ENCODE assay signal across 9 mouse cellular contexts in genomic region chr13:29371916-29372315, GRCm38 (mm10).
DNase-seq lines count a peak whose midpoint lies in the region; ATAC-seq lines count a peak whose summit lies in the region.
"Had no signal": no experiment of that assay in that cellular context is flagged by ENCODE, and none has a peak within 500 bp of the region (broad histone marks: within the 10 kb centered on the region; RNA-seq: fewer than 3 reads in every experiment).

No protein-coding gene starts in this region.

- DNase-seq in heart, adult 11 months = peak; percentile 93
- no peak for DNase-seq in heart, adult 8-10 months (ENCODE audit: low spot score)
- DNase-seq in cerebellum, adult 8-10 months = peak; percentile 35
- DNase-seq in T-cell, adult 2 months (ENCODE audit: low spot score) = no peak
- no peak for DNase-seq in spleen, postnatal 36 days (ENCODE audit: low spot score in 2 of 2)

- 29% methylated on average over 3 of the region's 3 CpGs for WGBS in heart, embryonic 12.5 days
- 28% methylated on average over 3 of the region's 3 CpGs for WGBS in midbrain, embryonic 12.5 days

- H3K27me3 ChIP-seq in heart, embryonic 12.5 days (replicated peaks) = no peaks in the 10 kb centered on the region
- H3K27me3 ChIP-seq in midbrain, embryonic 12.5 days = no peaks in the 10 kb centered on the region

- H3K27ac ChIP-seq in heart, embryonic 12.5 days (ENCODE audit: poor library complexity, severe bottlenecking) = peak overlapping the region; percentile 54
- H3K27ac ChIP-seq in midbrain, embryonic 12.5 days (replicated peaks) = peak overlapping the region; percentile 93

- no peaks in the 10 kb centered on the region for H3K9me3 ChIP-seq in heart, embryonic 12.5 days (replicated peaks)
- H3K9me3 ChIP-seq in midbrain, embryonic 12.5 days = no peaks in the 10 kb centered on the region

- H3K9ac ChIP-seq in heart, embryonic 12.5 days = no peak overlapping the region
- no peak overlapping the region for H3K9ac ChIP-seq in midbrain, embryonic 12.5 days (replicated peaks)

- H3K4me1 ChIP-seq in heart, embryonic 12.5 days (replicated peaks) = peaks cover 17% of the 10 kb centered on the region
- peaks cover 58% of the 10 kb centered on the region for H3K4me1 ChIP-seq in midbrain, embryonic 12.5 days

- no peak overlapping the region for H3K4me3 ChIP-seq in heart, embryonic 12.5 days
- no peak overlapping the region for H3K4me3 ChIP-seq in midbrain, embryonic 12.5 days
- H3K4me3 ChIP-seq: erythroblast, embryonic 14.5 days had no signal

- H3K4me2 ChIP-seq in heart, embryonic 12.5 days = no peak overlapping the region
- no peak overlapping the region for H3K4me2 ChIP-seq in midbrain, embryonic 12.5 days (replicated peaks)

- 0 out of 2 replicates have a peak, but pooled peaks have one; percentile 39 for ATAC-seq in heart, embryonic 12.5 days (ENCODE audit: insufficient number of reproducible peaks, low FRiP score)
- ATAC-seq in midbrain, embryonic 12.5 days (ENCODE audit: low FRiP score, low read depth) = no peak
- ATAC-seq in erythroblast, adult 5-6 weeks (replicated peaks; ENCODE audit: low FRiP score, poor library complexity, severe bottlenecking) = no peak

- H3K36me3 ChIP-seq in heart, embryonic 12.5 days = no peaks in the 10 kb centered on the region
- H3K36me3 ChIP-seq in midbrain, embryonic 12.5 days = no peaks in the 10 kb centered on the region

Comparison
In these comparisons a context has a peak if more than half of its experiments do, and no peak if none do; other contexts are left out.
1. DNase-seq: peak in heart, adult 11 months (single experiment) and cerebellum, adult 8-10 months (single experiment); none in heart, adult 8-10 months (single experiment), T-cell, adult 2 months (single experiment) and spleen, postnatal 36 days (0 of 2).